Mouse (Mus musculus) lung, postnatal 0 days (tissue): ENCODE results near the gene Slc25a54.

Source experiments
- CTCF ChIP-seq: IDR thresholded peaks from 2 replicates; pipeline ENCODE4 v1.5.1; 2016; ENCODE audit warnings: antibody characterized with exemption, mild to moderate bottlenecking
- EP300 ChIP-seq: IDR thresholded peaks from 2 replicates; pipeline ENCODE4 v1.6.1; 2016; ENCODE audit warnings: antibody characterized with exemption, mild to moderate bottlenecking, control low read depth

- no peak for TF ChIP-seq CTCF
- TF ChIP-seq EP300, result no peak
These were observed 48.6 kb upstream of the Slc25a54 start for GRCm38 (mm10) chr3:109031626-109032025.
